Mouse (Mus musculus): Measurements from ENCODE around the gene Cd59a. TPM values are rescaled to one million over a fixed set of nuclear protein-coding genes. Genes with fewer than 3 reads are reported as not detected.
"Not testable (repeated sequence)": the region's sequence is repeated elsewhere in the genome, so short reads cannot be mapped to it uniquely, and the experiment has no call there.

Gene Cd59a
- 14.2 TPM in 1 of 2 replicates, not detected in the other for polyA plus RNA-seq (2012; ENCODE audit: insufficient read depth, low replicate concordance)

- H3K27me3 ChIP-seq (replicated peaks) = peaks cover 5% of the 10 kb centered on the region
- peaks cover 39% of the 10 kb centered on the region for H3K4me1 ChIP-seq
- peak within 1 kb of the TSS; percentile 90 for H3K4me3 ChIP-seq (replicated peaks)
- no peak for TF ChIP-seq GATA1 (IDR thresholded peaks at IDR 0.05; ENCODE audit: borderline replicate concordance, low read length)
- no peak for TF ChIP-seq FLI1 (IDR thresholded peaks at IDR 0.05; ENCODE audit: low read length)
- no peaks in the 10 kb centered on the region for H3K36me3 ChIP-seq (replicated peaks; ENCODE audit: low read length)
- H3K9me3 ChIP-seq = no peaks in the 10 kb centered on the region
These were observed at the start of gene Cd59a for GRCm38 (mm10) chr2:104095741-104096213. Gene Cd59a (plus strand): TSS chr2:104095801.

- H3K4me3 ChIP-seq (replicated peaks) = no peak overlapping the region
- peaks cover 8% of the 10 kb centered on the region for H3K4me1 ChIP-seq
- no peaks in the 10 kb centered on the region for H3K27me3 ChIP-seq (replicated peaks)
- TF ChIP-seq FLI1 (IDR thresholded peaks at IDR 0.05; ENCODE audit: low read length) (no peak), GATA1 (IDR thresholded peaks at IDR 0.05; ENCODE audit: borderline replicate concordance, low read length) (no peak)
- no peaks in the 10 kb centered on the region for H3K9me3 ChIP-seq
- H3K36me3 ChIP-seq (replicated peaks; ENCODE audit: low read length) = peaks cover 87% of the 10 kb centered on the region
These were observed 37.2 kb upstream of the Cd59a start for GRCm38 (mm10) chr2:104058381-104058780.

- no peak for TF ChIP-seq FLI1 (IDR thresholded peaks at IDR 0.05; ENCODE audit: low read length)
- no peak for TF ChIP-seq GATA1 (IDR thresholded peaks at IDR 0.05; ENCODE audit: borderline replicate concordance, low read length)
- H3K27me3 ChIP-seq (replicated peaks) = no peaks in the 10 kb centered on the region
- H3K4me1 ChIP-seq = peaks cover 8% of the 10 kb centered on the region
- peaks cover 84% of the 10 kb centered on the region for H3K36me3 ChIP-seq (replicated peaks; ENCODE audit: low read length)
- no peaks in the 10 kb centered on the region; the same call in 1 of the 2 replicates for H3K9me3 ChIP-seq
- H3K4me3 ChIP-seq (replicated peaks) = no peak overlapping the region
These were observed 36.6 kb upstream of the Cd59a start for GRCm38 (mm10) chr2:104058954-104059353.

- peaks cover 8% of the 10 kb centered on the region for H3K4me1 ChIP-seq
- peaks cover 79% of the 10 kb centered on the region for H3K36me3 ChIP-seq (replicated peaks; ENCODE audit: low read length)
- H3K9me3 ChIP-seq = no peaks in the 10 kb centered on the region; the same call in 1 of the 2 replicates
- H3K27me3 ChIP-seq (replicated peaks) = no peaks in the 10 kb centered on the region
- TF ChIP-seq FLI1 (IDR thresholded peaks at IDR 0.05; ENCODE audit: low read length) (no peak), GATA1 (IDR thresholded peaks at IDR 0.05; ENCODE audit: borderline replicate concordance, low read length) (no peak)
- H3K4me3 ChIP-seq (replicated peaks) = no peak overlapping the region
These were observed 35.8 kb upstream of the Cd59a start for GRCm38 (mm10) chr2:104059786-104060185.

GRCm38 (mm10) chr2:104060996-104061395, 34.6 kb upstream of the Cd59a start:
- Histone ChIP-seq H3K36me3 (replicated peaks; ENCODE audit: low read length) (peaks cover 67% of the 10 kb centered on the region), H3K4me3 (replicated peaks) (no peak overlapping the region)
- TF ChIP-seq GATA1 (IDR thresholded peaks at IDR 0.05; ENCODE audit: borderline replicate concordance, low read length) = no peak
- no peak for TF ChIP-seq FLI1 (IDR thresholded peaks at IDR 0.05; ENCODE audit: low read length)

GRCm38 (mm10) chr2:104062665-104063064, 32.9 kb upstream of the Cd59a start:
- TF ChIP-seq FLI1 (IDR thresholded peaks at IDR 0.05; ENCODE audit: low read length) (no peak), GATA1 (IDR thresholded peaks at IDR 0.05; ENCODE audit: borderline replicate concordance, low read length) (no peak)
- Histone ChIP-seq H3K4me1 (peaks cover 8% of the 10 kb centered on the region), H3K9me3 (no peaks in the 10 kb centered on the region; the same call in 1 of the 2 replicates), H3K4me3 (replicated peaks) (no peak overlapping the region), H3K27me3 (replicated peaks) (no peaks in the 10 kb centered on the region), H3K36me3 (replicated peaks; ENCODE audit: low read length) (peaks cover 58% of the 10 kb centered on the region)

More at GRCm38 (mm10) chr2:104060996-104061395, 34.6 kb upstream of the Cd59a start:
- Histone ChIP-seq H3K27me3 (replicated peaks) (no peaks in the 10 kb centered on the region), H3K9me3 (no peaks in the 10 kb centered on the region; the same call in 1 of the 2 replicates), H3K4me1 (peaks cover 8% of the 10 kb centered on the region)

GRCm38 (mm10) chr2:104064152-104064551, 31.4 kb upstream of the Cd59a start:
- no peaks in the 10 kb centered on the region for H3K27me3 ChIP-seq (replicated peaks)
- peaks cover 8% of the 10 kb centered on the region for H3K4me1 ChIP-seq
- H3K36me3 ChIP-seq (replicated peaks; ENCODE audit: low read length) = peaks cover 46% of the 10 kb centered on the region
- no peak for TF ChIP-seq FLI1 (IDR thresholded peaks at IDR 0.05; ENCODE audit: low read length)
- no peak for TF ChIP-seq GATA1 (IDR thresholded peaks at IDR 0.05; ENCODE audit: borderline replicate concordance, low read length)
- H3K4me3 ChIP-seq (replicated peaks) = no peak overlapping the region
- no peaks in the 10 kb centered on the region; the same call in 1 of the 2 replicates for H3K9me3 ChIP-seq

- Histone ChIP-seq H3K36me3 (replicated peaks; ENCODE audit: low read length) (peaks cover 32% of the 10 kb centered on the region), H3K4me1 (peaks cover 19% of the 10 kb centered on the region)
- H3K4me3 ChIP-seq (replicated peaks); H3K9me3 ChIP-seq; H3K27me3 ChIP-seq (replicated peaks): not testable (repeated sequence)
These were observed 30.1 kb upstream of the Cd59a start, which contains the start of gene Gm10912 for GRCm38 (mm10) chr2:104065526-104065925. Gene Gm10912 (plus strand): TSS chr2:104065826.

- H3K27me3 ChIP-seq (replicated peaks); H3K9me3 ChIP-seq; H3K4me3 ChIP-seq (replicated peaks); H3K36me3 ChIP-seq (replicated peaks; ENCODE audit: low read length): not testable (repeated sequence)
- peaks cover 19% of the 10 kb centered on the region for H3K4me1 ChIP-seq
These were observed 27.2 kb upstream of the Cd59a start, which contains the start of gene Gm10799 for GRCm38 (mm10) chr2:104068450-104068849. Gene Gm10799 (minus strand): TSS chr2:104068550.

- peak within 1 kb of the TSS; percentile 89 for H3K4me3 ChIP-seq (replicated peaks)
- H3K36me3 ChIP-seq (replicated peaks; ENCODE audit: low read length) = no peaks in the 10 kb centered on the region
- peaks cover 19% of the 10 kb centered on the region for H3K4me1 ChIP-seq
- TF ChIP-seq FLI1 (IDR thresholded peaks at IDR 0.05; ENCODE audit: low read length) = no peak
- TF ChIP-seq GATA1 (IDR thresholded peaks at IDR 0.05; ENCODE audit: borderline replicate concordance, low read length) = no peak
- H3K27me3 ChIP-seq (replicated peaks) = no peaks in the 10 kb centered on the region
- no peaks in the 10 kb centered on the region for H3K9me3 ChIP-seq
These were observed 25.9 kb upstream of the Cd59a start, which contains the start of gene Cd59b for GRCm38 (mm10) chr2:104069704-104070185. Gene Cd59b (plus strand): TSS chr2:104069849.

Measured in megakaryocyte, embryonic 14.5 days (primary cell).